Mouse (Mus musculus): ENCODE data around the gene Pitx3. TPM values are rescaled to one million over a fixed set of nuclear protein-coding genes. Genes with fewer than 3 reads are reported as not detected.
A peak's percentile ranks its signal among the peaks of the same experiment; 100 is the strongest.
"Not testable (repeated sequence)": the region's sequence is repeated elsewhere in the genome, so short reads cannot be mapped to it uniquely, and the experiment has no call there.

Pitx3 gene
- 9.5 and 12.3 TPM in 2 replicates for polyA plus RNA-seq (2016; fragmentation: Nextera tagmentation; extraction: Ambion mirVana)

DNA sequence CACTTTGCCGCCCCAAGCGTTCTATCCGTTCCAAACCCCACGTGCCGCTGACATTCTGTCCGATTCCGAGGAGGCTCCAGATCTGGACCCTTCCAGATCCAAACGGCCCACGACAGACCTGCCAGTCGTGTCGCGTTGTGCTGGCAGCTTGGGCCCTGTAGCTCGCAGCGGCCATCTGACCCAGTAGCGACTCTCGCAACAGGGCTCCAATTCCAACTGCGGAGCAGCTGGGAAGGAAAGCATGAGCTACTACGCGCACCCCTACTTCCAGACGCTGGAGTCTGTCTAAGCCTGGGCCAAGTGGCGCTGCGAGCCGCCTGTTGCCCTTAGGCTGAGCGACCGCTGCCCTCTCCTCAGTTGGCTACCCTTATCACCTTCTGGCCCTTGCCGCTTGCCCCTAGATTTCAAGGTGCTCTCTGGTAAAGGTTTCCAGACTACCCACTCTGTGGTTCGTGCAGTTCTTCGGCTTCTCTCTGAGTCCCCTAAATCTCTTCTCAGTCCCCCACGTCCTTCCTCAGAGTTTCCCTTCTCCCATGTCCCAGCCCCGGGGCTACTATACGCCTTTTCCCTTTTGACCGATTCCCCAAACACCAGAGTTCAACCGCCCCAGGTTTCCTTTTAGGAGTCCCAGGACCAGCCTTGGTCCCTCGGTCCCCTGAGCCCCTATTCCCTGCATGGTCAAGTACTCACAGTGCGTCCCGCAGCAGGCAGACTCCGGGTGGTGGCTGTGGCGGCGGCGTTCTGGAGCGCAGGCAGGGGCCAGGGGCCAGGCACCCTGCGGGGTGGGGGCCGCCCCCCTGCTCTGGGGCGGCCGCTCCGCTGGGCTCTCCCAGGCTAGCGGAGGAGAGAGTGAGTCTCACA lies at the start of gene Pitx3:
TSS of gene Pitx3 (minus strand) at position 816 of the 861 bp plus-strand sequence.
- under 1% methylated on average over 47 of the region's 47 CpGs for WGBS
- no peaks in the 10 kb centered on the region for H3K9me3 ChIP-seq
- H3K4me2 ChIP-seq (replicated peaks): peak within 1 kb of the TSS; percentile 94
- H3K4me3 ChIP-seq: peak within 1 kb of the TSS; percentile 52
- H3K27ac ChIP-seq: no peak within 1 kb of the TSS
- H3K27me3 ChIP-seq: peaks cover 76% of the 10 kb centered on the region
- no peaks in the 10 kb centered on the region for H3K36me3 ChIP-seq
- no peak; the same call in 1 of the 2 replicates for ATAC-seq (ENCODE audit: insufficient number of reproducible peaks, insufficient read depth, low FRiP score, low TSS enrichment)
- peak within 1 kb of the TSS; percentile 38 for H3K9ac ChIP-seq
- H3K4me1 ChIP-seq: peaks cover 21% of the 10 kb centered on the region

DNA sequence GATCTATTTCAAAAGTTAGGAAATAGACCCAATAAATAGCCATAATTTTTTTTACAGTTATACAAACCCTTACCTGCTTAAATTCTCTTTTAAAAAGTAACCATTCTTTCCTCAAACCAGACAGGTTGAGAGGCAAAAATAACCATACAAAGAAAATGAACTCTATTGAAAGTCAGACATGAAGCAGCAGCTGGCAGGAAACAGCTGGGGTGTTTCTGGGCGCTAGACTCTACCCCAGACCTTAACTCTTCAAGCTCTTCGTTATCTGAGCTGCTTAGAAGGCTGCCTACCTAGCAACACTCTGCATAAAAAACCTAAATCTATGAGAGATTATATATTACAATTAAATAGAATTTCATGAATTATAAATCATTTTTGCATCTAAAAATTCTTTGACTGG lies 39.1 kb upstream of the Pitx3 start:
- Histone ChIP-seq H3K4me2 (replicated peaks) (no peak overlapping the region), H3K4me1 (no peaks in the 10 kb centered on the region), H3K4me3 (no peak overlapping the region), H3K36me3 (0 out of 2 replicates have a peak, but pooled peaks cover 3% of the 10 kb centered on the region), H3K9ac (no peak overlapping the region), H3K27me3 (no peaks in the 10 kb centered on the region), H3K9me3 (no peaks in the 10 kb centered on the region), H3K27ac (no peak overlapping the region)
- no peak for ATAC-seq (ENCODE audit: insufficient number of reproducible peaks, insufficient read depth, low FRiP score, low TSS enrichment)
- 62% methylated on average over 2 of the region's 2 CpGs for WGBS

DNA sequence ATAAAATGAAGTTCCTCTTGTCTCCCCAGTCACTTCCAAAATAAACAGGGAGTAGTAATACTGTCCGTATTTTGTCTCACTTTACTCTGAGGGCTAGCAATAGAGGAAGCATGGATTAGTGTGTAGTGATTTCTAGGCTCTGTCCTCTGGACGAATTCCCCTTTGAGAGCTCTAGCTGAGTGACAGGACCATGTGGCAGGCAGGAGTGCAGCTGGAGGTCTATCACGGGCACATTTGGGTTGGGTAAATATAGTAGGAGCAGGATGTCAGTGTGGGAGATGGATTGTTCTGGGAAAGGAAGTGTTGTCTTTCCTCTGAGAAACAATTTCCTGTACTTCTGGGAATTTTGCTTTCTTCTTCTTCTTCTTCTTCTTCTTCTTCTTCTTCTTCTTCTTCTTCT lies 38.5 kb upstream of the Pitx3 start:
- H3K36me3 ChIP-seq: 0 out of 2 replicates have a peak, but pooled peaks cover 3% of the 10 kb centered on the region
- no peak overlapping the region for H3K9ac ChIP-seq
- H3K4me2 ChIP-seq (replicated peaks): no peak overlapping the region
- WGBS: 44% methylated on average over 3 of the region's 3 CpGs
- ATAC-seq (ENCODE audit: insufficient number of reproducible peaks, insufficient read depth, low FRiP score, low TSS enrichment): no peak
- no peaks in the 10 kb centered on the region for H3K27me3 ChIP-seq
- H3K4me1 ChIP-seq: no peaks in the 10 kb centered on the region
- H3K4me3 ChIP-seq: no peak overlapping the region
- H3K27ac ChIP-seq: no peak overlapping the region
- no peaks in the 10 kb centered on the region for H3K9me3 ChIP-seq

DNA sequence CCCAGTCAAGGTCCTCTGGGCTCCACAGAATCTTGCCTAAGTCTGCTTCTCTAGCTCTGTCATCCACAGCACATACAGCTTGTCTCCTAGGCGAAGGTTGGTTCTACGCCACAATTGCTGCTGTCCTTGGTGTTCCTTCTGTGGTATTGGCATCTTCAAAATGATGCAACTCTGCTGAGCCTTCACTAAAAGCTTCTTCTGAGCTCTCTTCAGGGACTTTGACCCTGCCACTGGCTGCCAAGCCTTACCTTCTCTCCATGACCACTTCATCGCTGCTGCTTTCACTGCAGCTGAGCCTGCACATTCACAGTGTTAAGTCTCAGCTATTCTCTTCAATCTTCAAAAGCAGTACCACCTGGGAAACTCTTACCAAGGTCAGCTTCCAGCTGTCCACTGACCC lies 34.1 kb upstream of the Pitx3 start:
- Histone ChIP-seq H3K36me3 (0 out of 2 replicates have a peak, but pooled peaks cover 3% of the 10 kb centered on the region), H3K4me3 (no peak overlapping the region), H3K4me1 (no peaks in the 10 kb centered on the region), H3K9me3 (no peaks in the 10 kb centered on the region), H3K27me3 (no peaks in the 10 kb centered on the region), H3K27ac (no peak overlapping the region), H3K4me2 (replicated peaks) (no peak overlapping the region), H3K9ac (no peak overlapping the region)
- WGBS: 88% methylated on average over 3 of the region's 3 CpGs
- ATAC-seq (ENCODE audit: insufficient number of reproducible peaks, insufficient read depth, low FRiP score, low TSS enrichment): no peak

DNA sequence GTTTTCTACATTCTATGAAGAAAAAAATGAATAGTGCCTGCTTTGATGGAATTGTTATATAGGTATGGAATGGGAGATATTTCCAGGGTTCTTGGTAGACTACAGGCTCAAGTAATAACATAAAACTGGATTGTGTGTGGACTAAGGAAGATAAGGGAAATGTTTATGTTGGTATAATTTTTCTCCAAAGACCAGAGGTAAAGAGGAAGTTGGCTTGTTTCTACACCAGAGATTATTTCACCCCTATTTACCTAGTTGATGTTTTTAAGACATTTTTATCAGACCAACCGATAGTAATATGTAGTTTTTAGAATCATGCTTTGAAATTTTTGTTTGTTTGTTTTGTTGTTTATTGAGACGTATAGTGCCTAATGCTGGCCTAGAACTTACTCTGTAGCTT lies 32.1 kb upstream of the Pitx3 start:
- 91% methylated on average over 2 of the region's 2 CpGs for WGBS
- ATAC-seq (ENCODE audit: insufficient number of reproducible peaks, insufficient read depth, low FRiP score, low TSS enrichment): no peak
- H3K27me3 ChIP-seq: no peaks in the 10 kb centered on the region
- H3K4me2 ChIP-seq (replicated peaks): no peak overlapping the region
- H3K9me3 ChIP-seq: no peaks in the 10 kb centered on the region
- H3K36me3 ChIP-seq: 0 out of 2 replicates have a peak, but pooled peaks cover 3% of the 10 kb centered on the region
- H3K4me3 ChIP-seq: no peak overlapping the region
- H3K9ac ChIP-seq: no peak overlapping the region
- no peaks in the 10 kb centered on the region for H3K4me1 ChIP-seq
- H3K27ac ChIP-seq: no peak overlapping the region

DNA sequence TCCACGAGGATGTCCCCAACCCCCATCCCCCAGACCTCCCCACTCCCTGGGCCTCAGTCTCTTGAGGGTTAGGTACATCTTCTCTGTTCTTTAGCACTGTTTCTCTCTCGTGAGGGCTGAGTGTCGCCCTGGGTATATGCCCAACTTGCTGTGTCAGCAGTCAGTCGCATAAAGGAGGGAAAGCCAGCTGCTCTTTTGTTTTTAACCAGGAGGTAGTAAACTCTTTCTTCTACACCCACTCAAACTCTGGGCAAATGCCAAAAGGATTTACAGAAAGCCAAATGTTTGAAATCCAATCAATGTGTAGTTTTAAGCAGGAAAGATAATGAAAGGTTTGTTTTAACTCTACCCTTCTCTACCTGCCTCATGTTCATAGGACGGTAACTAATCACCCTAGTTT lies 28.9 kb upstream of the Pitx3 start:
- H3K27me3 ChIP-seq: no peaks in the 10 kb centered on the region
- no peak overlapping the region for H3K4me2 ChIP-seq (replicated peaks)
- no peaks in the 10 kb centered on the region for H3K4me1 ChIP-seq
- no peaks in the 10 kb centered on the region for H3K36me3 ChIP-seq
- no peak overlapping the region for H3K9ac ChIP-seq
- no peak overlapping the region for H3K27ac ChIP-seq
- ATAC-seq (ENCODE audit: insufficient number of reproducible peaks, insufficient read depth, low FRiP score, low TSS enrichment): no peak
- H3K9me3 ChIP-seq: no peaks in the 10 kb centered on the region
- 47% methylated on average over 5 of the region's 5 CpGs for WGBS
- no peak overlapping the region for H3K4me3 ChIP-seq

DNA sequence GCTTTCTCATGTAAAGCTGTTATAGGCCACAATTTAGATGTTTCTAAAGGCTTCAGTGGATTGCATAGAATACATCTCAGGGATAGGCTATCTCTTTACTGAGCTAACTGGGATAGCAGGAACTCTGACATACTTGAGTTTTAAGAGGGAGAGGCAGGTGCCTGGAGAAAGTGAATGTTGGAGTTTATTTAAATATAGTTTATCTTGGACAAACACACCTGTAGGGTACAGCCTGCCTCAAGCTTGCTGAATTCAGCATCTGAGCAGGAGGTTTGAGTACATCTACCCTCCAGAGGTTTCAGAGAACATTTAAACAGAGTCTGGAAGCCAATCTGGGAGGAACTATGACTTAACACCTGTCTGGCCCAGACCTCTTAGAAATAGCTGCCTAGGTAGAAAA lies 27.0 kb upstream of the Pitx3 start:
- no peak overlapping the region for H3K9ac ChIP-seq
- no peaks in the 10 kb centered on the region for H3K4me1 ChIP-seq
- H3K4me2 ChIP-seq (replicated peaks): no peak overlapping the region
- H3K9me3 ChIP-seq: no peaks in the 10 kb centered on the region
- H3K4me3 ChIP-seq: no peak overlapping the region
- no peaks in the 10 kb centered on the region for H3K27me3 ChIP-seq
- ATAC-seq (ENCODE audit: insufficient number of reproducible peaks, insufficient read depth, low FRiP score, low TSS enrichment): no peak
- H3K27ac ChIP-seq: no peak overlapping the region
- peaks cover 10% of the 10 kb centered on the region for H3K36me3 ChIP-seq

DNA sequence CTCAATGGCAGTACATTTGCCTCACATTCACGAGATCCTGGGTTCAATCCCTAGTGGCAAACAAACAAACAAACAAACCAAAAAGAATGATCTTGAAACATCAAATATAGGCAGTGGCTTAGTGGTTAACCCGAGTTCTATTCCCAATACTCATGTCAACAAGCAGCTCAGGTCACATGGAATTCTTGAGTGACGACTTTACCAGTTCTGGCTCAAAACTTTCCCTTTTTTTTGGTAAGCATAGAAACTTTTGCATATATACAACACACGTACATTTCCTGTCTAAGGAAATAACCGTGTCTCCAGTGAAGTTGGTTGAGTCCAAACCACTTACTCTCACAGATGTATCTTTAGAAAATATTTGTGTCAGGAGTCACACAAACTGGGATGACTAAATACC lies 24.4 kb upstream of the Pitx3 start:
- Histone ChIP-seq H3K4me2 (replicated peaks) (no peak overlapping the region), H3K27ac (no peak overlapping the region), H3K4me1 (no peaks in the 10 kb centered on the region), H3K4me3 (no peak overlapping the region), H3K36me3 (peaks cover 10% of the 10 kb centered on the region), H3K27me3 (no peaks in the 10 kb centered on the region), H3K9ac (no peak overlapping the region), H3K9me3 (no peaks in the 10 kb centered on the region)
- WGBS: 80% methylated on average over 5 of the region's 5 CpGs
- no peak for ATAC-seq (ENCODE audit: insufficient number of reproducible peaks, insufficient read depth, low FRiP score, low TSS enrichment)

DNA sequence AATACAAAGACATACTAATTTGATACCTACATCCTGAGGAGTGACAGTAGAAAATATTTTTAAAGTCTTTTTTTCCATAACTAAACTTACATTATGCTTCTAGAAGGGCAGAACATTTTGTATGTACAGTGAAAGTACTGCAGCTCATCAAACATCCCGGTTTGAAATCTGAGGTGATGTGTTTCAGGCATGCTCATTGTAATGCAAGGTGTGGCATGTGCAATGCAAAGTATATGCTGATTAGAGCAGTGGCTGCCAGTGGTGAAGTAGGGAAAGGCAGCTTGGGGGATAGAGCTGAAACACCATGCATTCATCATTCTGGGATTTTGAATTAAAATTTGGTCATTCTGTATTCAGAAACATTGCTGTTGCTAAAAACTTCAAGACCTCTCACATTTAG lies 21.8 kb upstream of the Pitx3 start:
- Histone ChIP-seq H3K9ac (no peak overlapping the region), H3K4me2 (replicated peaks) (no peak overlapping the region), H3K4me1 (no peaks in the 10 kb centered on the region), H3K4me3 (no peak overlapping the region), H3K9me3 (no peaks in the 10 kb centered on the region), H3K27me3 (no peaks in the 10 kb centered on the region), H3K27ac (no peak overlapping the region), H3K36me3 (peaks cover 18% of the 10 kb centered on the region)
- 49% methylated on average over 1 of the region's 1 CpGs for WGBS
- no peak for ATAC-seq (ENCODE audit: insufficient number of reproducible peaks, insufficient read depth, low FRiP score, low TSS enrichment)

DNA sequence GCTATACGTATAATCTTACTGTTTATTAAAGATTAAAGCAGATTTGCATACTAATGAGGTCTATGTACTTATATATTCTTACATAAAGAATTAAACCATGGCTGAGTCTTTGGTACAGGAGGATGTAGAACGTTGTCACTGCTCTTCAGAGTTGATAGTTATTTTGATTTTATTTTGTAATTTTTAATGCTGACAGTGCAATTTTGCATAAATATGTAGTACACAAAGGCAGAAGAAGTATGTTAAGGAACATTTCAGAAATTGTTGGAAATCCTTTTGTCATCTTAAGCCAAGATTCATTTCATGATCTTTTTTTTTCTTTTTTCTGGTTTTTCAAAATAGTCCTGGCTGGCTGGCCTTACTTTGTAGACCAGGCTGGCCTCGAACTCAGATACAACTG lies 21.3 kb upstream of the Pitx3 start:
- H3K9me3 ChIP-seq: no peaks in the 10 kb centered on the region
- WGBS: 87% methylated on average over 3 of the region's 3 CpGs
- H3K27ac ChIP-seq: no peak overlapping the region
- no peak for ATAC-seq (ENCODE audit: insufficient number of reproducible peaks, insufficient read depth, low FRiP score, low TSS enrichment)
- no peak overlapping the region for H3K4me3 ChIP-seq
- no peaks in the 10 kb centered on the region for H3K4me1 ChIP-seq
- peaks cover 22% of the 10 kb centered on the region for H3K36me3 ChIP-seq
- H3K4me2 ChIP-seq (replicated peaks): no peak overlapping the region
- no peak overlapping the region for H3K9ac ChIP-seq
- H3K27me3 ChIP-seq: no peaks in the 10 kb centered on the region

DNA sequence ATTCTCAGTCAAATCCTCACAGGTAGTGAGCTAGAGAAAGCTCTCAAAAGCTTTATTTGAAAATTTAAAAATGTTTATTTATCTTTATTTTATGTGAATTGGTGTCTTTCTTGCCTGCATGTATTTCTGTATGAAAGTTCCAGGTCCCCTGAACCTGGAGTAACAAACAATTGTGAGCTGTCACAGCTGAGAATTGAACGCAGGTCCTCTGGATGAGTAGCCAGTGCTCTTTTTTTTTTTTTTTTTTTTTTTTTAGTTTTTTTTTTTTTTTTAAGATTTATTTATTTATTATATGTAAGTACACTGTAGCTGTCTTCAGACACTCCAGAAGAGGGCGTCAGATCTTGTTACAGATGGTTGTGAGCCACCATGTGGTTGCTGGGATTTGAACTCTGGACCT lies 19.0 kb upstream of the Pitx3 start:
- peaks cover 32% of the 10 kb centered on the region for H3K36me3 ChIP-seq
- H3K4me3 ChIP-seq: not testable (repeated sequence)
- WGBS: 94% methylated on average over 1 of the region's 2 CpGs

DNA sequence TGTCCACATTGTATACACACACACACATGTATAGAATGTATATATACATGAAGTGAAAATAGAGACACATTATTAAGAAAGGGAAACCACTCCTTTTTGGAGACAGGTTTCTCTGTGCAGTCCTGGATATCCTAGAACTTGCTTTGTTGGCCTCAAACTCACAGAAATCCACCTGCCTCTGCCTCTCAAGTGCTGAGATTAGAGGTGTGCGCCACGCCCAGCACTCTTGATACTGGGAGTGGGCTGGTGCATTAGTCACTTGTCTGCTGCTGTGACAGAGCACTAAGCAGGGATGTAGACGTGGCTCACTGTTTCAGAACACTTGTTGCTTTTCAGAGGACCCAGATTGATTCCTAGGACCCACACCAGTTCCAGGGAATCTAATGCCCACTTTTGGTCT lies 17.8 kb upstream of the Pitx3 start:
- 91% methylated on average over 3 of the region's 3 CpGs for WGBS
- Histone ChIP-seq H3K9me3 (no peaks in the 10 kb centered on the region), H3K27ac (no peak overlapping the region), H3K4me1 (no peaks in the 10 kb centered on the region), H3K9ac (no peak overlapping the region), H3K4me3 (no peak overlapping the region), H3K36me3 (peaks cover 22% of the 10 kb centered on the region), H3K27me3 (no peaks in the 10 kb centered on the region), H3K4me2 (replicated peaks) (no peak overlapping the region)
- ATAC-seq (ENCODE audit: insufficient number of reproducible peaks, insufficient read depth, low FRiP score, low TSS enrichment): no peak

More for the DNA sequence above, 19.0 kb upstream of the Pitx3 start:
- not testable (repeated sequence) for H3K4me1 ChIP-seq; H3K4me2 ChIP-seq (replicated peaks); H3K9ac ChIP-seq; H3K27ac ChIP-seq; H3K9me3 ChIP-seq; H3K27me3 ChIP-seq; ATAC-seq (ENCODE audit: insufficient number of reproducible peaks, insufficient read depth, low FRiP score, low TSS enrichment)

All from embryonic facial prominence, embryonic 12.5 days (tissue).